Mouse (Mus musculus): ENCODE results near the gene Sec16b. TPM values are rescaled to one million over a fixed set of nuclear protein-coding genes. Genes with fewer than 3 reads are reported as not detected.
A peak's percentile ranks its signal among the peaks of the same experiment; 100 is the strongest.

The Sec16b gene
- polyA plus RNA-seq, 1 experiment, result 1.1 TPM

GRCm38 (mm10) chr1:157535571-157535970 lies 29.0 kb downstream of the Sec16b start:
- no peak for DNase-seq
- Histone ChIP-seq H3K4me1 (replicated peaks; ENCODE audit: control insufficient read depth, insufficient read depth, low read length) (no peaks in the 10 kb centered on the region), H3K27ac (ENCODE audit: control insufficient read depth, insufficient read depth, low read length) (no peak overlapping the region), H3K36me3 (ENCODE audit: control insufficient read depth, insufficient read depth, low read length) (no peaks in the 10 kb centered on the region), H3K4me3 (ENCODE audit: control insufficient read depth, insufficient read depth, low read length) (no peak overlapping the region), H3K27me3 (ENCODE audit: control insufficient read depth, insufficient read depth, low read length) (no peaks in the 10 kb centered on the region)
- 100% methylated on average over 1 of the region's 1 CpGs for WGBS
- TF ChIP-seq POLR2A (IDR thresholded peaks at IDR 0.05; ENCODE audit: control insufficient read depth, extremely low read depth, insufficient read depth, low read length, poor library complexity) (no peak), CTCF (IDR thresholded peaks at IDR 0.05; ENCODE audit: borderline replicate concordance, control insufficient read depth, extremely low read depth, insufficient read depth, low read length, poor library complexity) (no peak)

- Histone ChIP-seq H3K27ac (ENCODE audit: control insufficient read depth, insufficient read depth, low read length) (no peak overlapping the region), H3K27me3 (ENCODE audit: control insufficient read depth, insufficient read depth, low read length) (no peaks in the 10 kb centered on the region), H3K4me1 (replicated peaks; ENCODE audit: control insufficient read depth, insufficient read depth, low read length) (no peaks in the 10 kb centered on the region), H3K36me3 (ENCODE audit: control insufficient read depth, insufficient read depth, low read length) (no peaks in the 10 kb centered on the region), H3K4me3 (ENCODE audit: control insufficient read depth, insufficient read depth, low read length) (no peak overlapping the region)
- TF ChIP-seq CTCF (IDR thresholded peaks at IDR 0.05; ENCODE audit: borderline replicate concordance, control insufficient read depth, extremely low read depth, insufficient read depth, low read length, poor library complexity) (no peak), POLR2A (IDR thresholded peaks at IDR 0.05; ENCODE audit: control insufficient read depth, extremely low read depth, insufficient read depth, low read length, poor library complexity) (no peak)
- WGBS, result 14% methylated on average over 6 of the region's 6 CpGs
- DNase-seq, result peak; percentile 35
Observed at GRCm38 (mm10) chr1:157536471-157536870, 29.9 kb downstream of the Sec16b start.

GRCm38 (mm10) chr1:157537636-157538035 lies 31.1 kb downstream of the Sec16b start:
- H3K4me3 ChIP-seq (ENCODE audit: control insufficient read depth, insufficient read depth, low read length), result no peak overlapping the region
- TF ChIP-seq CTCF (IDR thresholded peaks at IDR 0.05; ENCODE audit: borderline replicate concordance, control insufficient read depth, extremely low read depth, insufficient read depth, low read length, poor library complexity), result no peak
- TF ChIP-seq POLR2A (IDR thresholded peaks at IDR 0.05; ENCODE audit: control insufficient read depth, extremely low read depth, insufficient read depth, low read length, poor library complexity), result no peak
- DNase-seq, result peak; percentile 38
- no peaks in the 10 kb centered on the region for H3K4me1 ChIP-seq (replicated peaks; ENCODE audit: control insufficient read depth, insufficient read depth, low read length)
- WGBS, result 86% methylated on average over 5 of the region's 5 CpGs
- H3K27ac ChIP-seq (ENCODE audit: control insufficient read depth, insufficient read depth, low read length), result no peak overlapping the region
- H3K36me3 ChIP-seq (ENCODE audit: control insufficient read depth, insufficient read depth, low read length), result no peaks in the 10 kb centered on the region
- no peaks in the 10 kb centered on the region for H3K27me3 ChIP-seq (ENCODE audit: control insufficient read depth, insufficient read depth, low read length)

- Histone ChIP-seq H3K27me3 (ENCODE audit: control insufficient read depth, insufficient read depth, low read length) (no peaks in the 10 kb centered on the region), H3K27ac (ENCODE audit: control insufficient read depth, insufficient read depth, low read length) (no peak overlapping the region), H3K36me3 (ENCODE audit: control insufficient read depth, insufficient read depth, low read length) (no peaks in the 10 kb centered on the region), H3K4me1 (replicated peaks; ENCODE audit: control insufficient read depth, insufficient read depth, low read length) (no peaks in the 10 kb centered on the region), H3K4me3 (ENCODE audit: control insufficient read depth, insufficient read depth, low read length) (no peak overlapping the region)
- 97% methylated on average over 8 of the region's 8 CpGs for WGBS
- no peak for TF ChIP-seq CTCF (IDR thresholded peaks at IDR 0.05; ENCODE audit: borderline replicate concordance, control insufficient read depth, extremely low read depth, insufficient read depth, low read length, poor library complexity)
- TF ChIP-seq POLR2A (IDR thresholded peaks at IDR 0.05; ENCODE audit: control insufficient read depth, extremely low read depth, insufficient read depth, low read length, poor library complexity), result no peak
- DNase-seq, result no peak
Observed at GRCm38 (mm10) chr1:157545056-157545455, 38.5 kb downstream of the Sec16b start.

DNA sequence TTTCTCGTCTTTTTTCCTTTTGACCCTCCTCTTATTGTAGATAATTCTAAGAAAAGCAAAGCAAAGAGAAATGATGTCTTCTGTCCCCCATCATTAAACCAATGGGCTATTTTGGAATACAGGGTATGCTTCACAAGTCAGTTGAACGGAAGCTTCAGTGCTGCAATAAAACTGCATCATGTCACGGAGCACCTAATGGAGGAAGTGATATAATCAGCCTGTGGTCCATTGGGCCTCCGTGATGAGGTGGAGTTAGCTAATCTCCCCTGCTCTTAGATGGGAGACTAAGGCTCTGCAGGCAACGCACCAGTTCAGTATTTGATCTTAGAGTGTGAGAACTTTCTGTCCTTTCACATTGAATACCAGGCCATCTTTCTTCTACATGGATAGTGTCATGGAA lies 41.1 kb downstream of the Sec16b start:
- no peak overlapping the region for H3K27ac ChIP-seq (ENCODE audit: control insufficient read depth, insufficient read depth, low read length)
- H3K36me3 ChIP-seq (ENCODE audit: control insufficient read depth, insufficient read depth, low read length), result no peaks in the 10 kb centered on the region
- no peaks in the 10 kb centered on the region for H3K27me3 ChIP-seq (ENCODE audit: control insufficient read depth, insufficient read depth, low read length)
- H3K4me1 ChIP-seq (replicated peaks; ENCODE audit: control insufficient read depth, insufficient read depth, low read length), result no peaks in the 10 kb centered on the region
- DNase-seq, result no peak
- WGBS, result 42% methylated on average over 5 of the region's 5 CpGs
- no peak overlapping the region for H3K4me3 ChIP-seq (ENCODE audit: control insufficient read depth, insufficient read depth, low read length)
- TF ChIP-seq CTCF (IDR thresholded peaks at IDR 0.05; ENCODE audit: borderline replicate concordance, control insufficient read depth, extremely low read depth, insufficient read depth, low read length, poor library complexity), result no peak
- TF ChIP-seq POLR2A (IDR thresholded peaks at IDR 0.05; ENCODE audit: control insufficient read depth, extremely low read depth, insufficient read depth, low read length, poor library complexity), result no peak

DNA sequence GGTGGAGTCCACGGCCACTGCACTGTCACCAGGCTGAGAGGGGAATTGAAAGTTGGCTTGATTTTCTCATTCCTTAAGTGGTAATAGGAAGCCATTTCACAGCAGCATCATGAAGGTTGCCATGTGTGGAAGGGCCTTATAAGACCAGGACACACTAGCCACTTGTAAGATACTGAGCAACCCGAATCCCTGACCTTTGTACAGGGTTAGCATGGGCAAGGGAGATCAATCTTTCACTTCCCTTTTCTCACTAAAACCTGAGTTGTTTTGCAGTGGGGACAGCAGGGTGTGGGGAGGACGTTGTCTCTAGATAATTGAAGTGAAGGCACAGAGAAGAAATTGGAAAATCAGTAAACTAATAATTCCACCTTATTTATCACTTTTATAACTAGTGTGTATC lies 43.2 kb downstream of the Sec16b start:
- Histone ChIP-seq H3K4me3 (ENCODE audit: control insufficient read depth, insufficient read depth, low read length) (no peak overlapping the region), H3K36me3 (ENCODE audit: control insufficient read depth, insufficient read depth, low read length) (no peaks in the 10 kb centered on the region), H3K27me3 (ENCODE audit: control insufficient read depth, insufficient read depth, low read length) (no peaks in the 10 kb centered on the region), H3K27ac (ENCODE audit: control insufficient read depth, insufficient read depth, low read length) (no peak overlapping the region), H3K4me1 (replicated peaks; ENCODE audit: control insufficient read depth, insufficient read depth, low read length) (peaks cover 8% of the 10 kb centered on the region)
- DNase-seq, result no peak
- 36% methylated on average over 3 of the region's 3 CpGs for WGBS
- TF ChIP-seq CTCF (IDR thresholded peaks at IDR 0.05; ENCODE audit: borderline replicate concordance, control insufficient read depth, extremely low read depth, insufficient read depth, low read length, poor library complexity) (no peak), POLR2A (IDR thresholded peaks at IDR 0.05; ENCODE audit: control insufficient read depth, extremely low read depth, insufficient read depth, low read length, poor library complexity) (no peak)
